Mouse (Mus musculus) heart, postnatal 36 days (tissue): ENCODE results near the gene Gadd45g. TPM values are rescaled to one million over a fixed set of nuclear protein-coding genes. Genes with fewer than 3 reads are reported as not detected.

ENCODE experiments used
- DNase-seq, 2 experiments: peaks; one replicate each; pipeline ENCODE4 v3.0.0; 2021 to 2022
- intact Hi-C: fragments of 180-260 bp; cut with DNase I; formaldehyde crosslinking; loops from one replicate; pipeline ENCODE4 v1.15.1; 2025
- total RNA-seq, 2 experiments: library from RNA; stranded (reverse); gene quantifications; 2 replicates each; pipeline ENCODE4 v1.2.3; 2021

The Gadd45g gene
- total RNA-seq, 2 experiments from 2014 or later, result 9.5 to 10.7 TPM

DNA sequence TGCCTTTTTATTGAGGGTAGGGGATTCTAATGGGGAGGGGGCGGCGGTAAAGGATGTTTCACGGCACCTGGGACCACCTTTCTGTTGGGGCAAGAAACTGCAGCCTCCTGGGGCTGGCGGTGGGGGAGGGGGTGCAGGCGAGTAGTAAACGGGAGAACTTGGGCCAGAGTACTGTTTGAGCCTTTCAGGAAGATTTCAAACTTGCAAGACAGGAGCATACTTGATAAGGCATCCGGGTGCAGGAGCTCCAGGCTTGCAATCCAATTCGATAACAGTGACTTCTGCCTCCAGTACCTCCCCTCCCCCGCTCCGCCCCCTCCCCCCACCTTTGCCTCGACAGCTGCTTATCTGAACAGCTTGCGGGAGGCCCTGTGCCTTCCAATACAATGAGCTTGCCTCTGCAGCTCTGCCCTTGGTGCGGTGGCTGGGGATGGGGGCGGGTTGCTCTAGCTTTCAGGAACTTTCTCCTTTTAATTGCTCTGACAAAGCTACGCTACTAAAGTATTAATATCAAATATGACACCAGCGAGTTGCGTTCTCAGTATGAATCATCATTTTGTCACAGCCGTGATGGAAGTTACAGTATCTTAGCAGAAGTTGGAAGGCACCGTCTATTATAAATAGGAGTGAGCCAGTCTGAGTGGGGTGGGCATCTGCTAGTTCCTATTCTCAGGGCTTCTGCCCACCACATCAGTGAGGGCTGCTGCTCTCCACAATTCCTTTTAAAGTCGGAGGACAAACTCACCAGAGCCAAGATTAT is 2.2 kb downstream of the Gadd45g start:
- intact Hi-C loops, result loop anchor here (2.0 to 5.0 kb wide), 5 partner anchors 20 to 289 kb away; no protein-coding TSS in a partner anchor
- DNase-seq, result peak in 1 of 2 experiments; percentile 63

DNA sequence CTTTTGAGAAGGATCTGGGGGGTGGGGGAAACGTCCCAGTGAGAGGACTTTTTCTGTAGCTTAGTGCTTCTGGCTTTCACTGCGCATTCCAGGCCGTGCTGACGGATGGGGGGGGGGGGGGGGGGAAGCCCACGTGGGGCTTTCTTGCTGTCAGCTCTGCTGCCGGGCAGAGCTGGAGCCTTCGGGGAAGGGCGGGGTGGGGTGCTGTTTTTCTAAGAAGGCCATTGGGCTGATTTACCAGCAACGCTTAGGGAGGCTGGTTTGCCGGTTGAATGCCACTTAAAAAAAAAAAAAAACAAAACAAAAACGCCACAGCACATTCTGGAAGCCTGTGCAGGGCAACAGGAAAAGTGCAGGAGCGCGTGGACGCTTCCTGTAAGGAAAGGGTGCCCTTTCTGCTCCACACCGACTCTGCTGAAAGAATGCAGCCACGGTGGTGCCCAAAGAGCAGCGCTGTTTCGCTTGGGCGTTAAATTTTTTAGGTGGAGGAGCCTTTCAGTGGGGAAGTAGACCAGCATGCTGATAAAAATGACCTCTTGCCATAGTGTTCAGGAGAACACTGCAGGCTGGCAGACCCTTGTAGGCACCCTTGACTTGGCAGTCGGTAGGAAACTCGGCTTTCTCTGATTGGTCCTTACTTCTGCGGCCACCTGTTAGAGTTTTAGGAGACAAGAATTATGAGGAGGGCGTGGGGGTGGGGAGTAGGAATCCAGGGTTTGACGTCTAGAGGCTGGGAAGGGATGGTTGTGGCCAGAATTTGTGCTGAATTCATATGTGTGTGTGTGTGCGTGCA is 3.0 kb downstream of the Gadd45g start:
- intact Hi-C loops, result loop anchor here (2.0 to 5.0 kb wide), 5 partner anchors 19 to 288 kb away; no protein-coding TSS in a partner anchor

DNA sequence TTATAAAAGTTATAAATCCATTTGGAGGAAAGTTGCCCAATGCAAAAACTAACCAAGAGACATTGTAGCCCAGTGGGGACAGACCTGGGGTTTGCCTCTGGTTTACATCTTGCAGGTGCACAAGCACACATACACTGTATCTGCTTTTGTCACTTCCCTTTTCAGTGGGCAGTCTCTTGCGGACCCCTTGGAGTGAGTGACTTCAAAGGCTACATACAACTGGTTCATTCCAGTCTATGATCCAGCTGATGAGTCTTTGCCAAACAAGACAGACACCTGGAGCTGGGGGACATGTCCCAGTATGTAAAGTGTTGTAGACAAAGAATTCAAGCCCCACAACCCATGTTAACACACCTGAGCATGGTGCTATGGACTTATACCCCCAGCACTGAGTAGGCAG is 4.1 kb downstream of the Gadd45g start:
- DNase-seq, result no peak
- intact Hi-C loops, result no loop called here

More for the DNA sequence above, 3.0 kb downstream of the Gadd45g start:
- peak in 1 of 2 experiments; percentile 41 for DNase-seq

DNA sequence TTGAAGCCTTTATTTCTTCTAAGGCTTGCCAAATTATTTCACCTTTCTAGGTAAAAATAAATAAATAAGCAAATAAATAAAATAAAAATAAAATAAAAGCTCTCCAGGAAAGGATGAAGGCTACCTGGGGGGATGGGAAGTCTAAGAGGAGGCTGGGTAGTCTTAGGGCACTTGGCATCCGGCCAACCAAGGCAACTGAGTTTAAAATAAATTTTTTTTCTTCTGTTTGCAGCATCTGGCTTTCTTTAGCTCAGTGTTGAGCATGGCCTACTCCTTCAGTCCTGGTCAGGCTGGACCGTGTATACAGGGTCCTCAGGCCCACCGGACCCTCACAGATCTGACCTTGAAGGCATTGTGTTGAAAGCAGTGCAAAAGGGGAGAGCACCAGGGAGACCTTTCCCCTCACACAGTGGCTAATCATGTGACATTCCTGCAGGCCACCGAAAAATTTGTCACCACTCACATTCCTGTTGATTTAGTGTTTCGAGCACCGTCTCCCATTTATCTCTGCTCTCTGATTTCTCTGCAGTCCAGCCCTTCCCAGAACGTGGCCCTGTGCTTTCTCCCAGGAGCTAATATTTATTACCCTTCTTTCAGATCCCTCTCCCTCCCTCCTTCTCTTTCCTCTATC is 6.2 kb downstream of the Gadd45g start:
- DNase-seq, result no peak
- intact Hi-C loops, result no loop called here

DNA sequence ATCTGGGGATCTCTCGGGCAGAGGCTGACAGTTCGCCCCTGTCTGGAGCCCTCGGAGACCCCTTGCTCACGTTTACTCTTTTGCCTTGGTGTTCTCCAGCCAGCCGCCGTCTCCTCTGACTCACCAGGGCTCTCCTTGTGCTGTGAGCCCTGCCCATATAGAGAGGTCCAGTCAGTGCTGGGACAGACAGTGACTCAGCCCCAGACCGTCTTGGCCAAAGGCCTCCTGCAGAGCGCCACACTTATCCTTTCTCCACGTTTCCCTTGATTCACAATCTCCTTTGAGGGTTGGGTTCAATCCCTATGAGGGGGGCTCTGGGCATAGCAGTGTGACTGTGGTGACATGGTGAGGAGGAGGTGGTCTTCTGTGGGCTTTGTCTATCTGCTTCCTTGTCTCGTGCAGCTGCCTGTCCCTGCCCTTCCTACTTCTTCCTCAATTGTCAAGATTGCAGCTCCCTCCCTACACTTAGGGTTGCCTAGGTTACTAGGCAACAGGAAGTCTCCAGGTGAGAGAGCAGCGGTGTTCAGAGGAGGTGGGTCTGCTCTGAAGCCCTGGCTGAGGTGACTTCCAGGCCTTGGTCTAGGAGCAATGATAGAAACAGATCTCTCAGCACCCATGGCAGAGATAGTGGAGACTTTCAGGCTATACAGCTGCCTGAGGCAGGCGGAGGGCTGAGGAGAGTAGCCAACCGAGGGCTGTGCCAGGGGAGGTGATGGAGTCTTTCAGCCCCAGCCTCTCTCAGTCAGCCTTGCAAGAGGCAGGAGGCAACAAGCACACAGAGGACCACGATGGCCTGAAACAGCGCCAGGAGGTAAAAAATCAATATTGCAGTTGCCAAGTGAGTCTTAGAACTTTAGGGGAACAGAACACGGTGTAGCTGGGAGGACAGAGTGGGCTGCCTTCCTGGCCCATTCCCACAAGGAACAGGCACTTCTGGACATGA is 7.1 kb downstream of the Gadd45g start:
- no peak for DNase-seq
- intact Hi-C loops, result no loop called here

DNA sequence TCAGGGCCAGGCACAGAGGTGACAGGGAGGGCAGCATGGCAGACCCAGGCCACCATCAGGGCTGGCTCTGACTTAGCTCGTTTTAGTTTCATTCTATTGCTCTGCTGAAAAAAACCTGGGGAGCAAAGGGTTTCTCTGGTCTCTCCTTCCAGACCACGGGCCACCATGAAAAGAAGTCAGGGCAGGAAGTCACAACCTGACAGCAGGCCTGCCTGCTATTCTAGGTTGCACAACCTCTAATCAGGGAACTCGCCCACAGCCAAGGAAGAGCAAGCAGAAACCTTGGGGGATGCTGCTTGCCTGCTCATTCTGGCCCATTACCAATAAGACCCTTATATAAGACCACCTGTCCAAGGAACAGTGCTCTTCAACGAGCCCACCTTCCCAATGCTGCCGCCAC is 9.1 kb downstream of the Gadd45g start:
- DNase-seq, result no peak
- intact Hi-C loops, result no loop called here

DNA sequence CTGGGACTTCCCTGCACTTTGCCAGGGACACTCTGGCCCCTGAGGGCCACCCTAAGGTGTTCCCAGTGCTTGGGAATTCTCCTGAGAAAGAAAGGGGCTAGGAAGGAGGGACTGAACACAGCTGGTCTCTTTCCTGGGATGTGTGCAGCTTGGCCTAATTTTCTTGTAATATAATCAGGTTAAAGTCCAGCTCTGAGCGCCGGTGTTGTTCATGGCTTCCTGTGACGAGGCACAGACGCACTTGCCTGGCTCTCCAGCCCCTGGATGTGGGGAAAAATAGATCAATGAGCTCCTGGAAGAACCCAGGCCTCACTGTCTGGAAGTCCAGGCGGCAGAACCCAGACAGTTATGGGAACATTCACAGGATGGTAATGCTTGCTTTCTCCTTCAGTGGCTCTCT is 10.7 kb downstream of the Gadd45g start:
- DNase-seq, result no peak
- intact Hi-C loops, result no loop called here

DNA sequence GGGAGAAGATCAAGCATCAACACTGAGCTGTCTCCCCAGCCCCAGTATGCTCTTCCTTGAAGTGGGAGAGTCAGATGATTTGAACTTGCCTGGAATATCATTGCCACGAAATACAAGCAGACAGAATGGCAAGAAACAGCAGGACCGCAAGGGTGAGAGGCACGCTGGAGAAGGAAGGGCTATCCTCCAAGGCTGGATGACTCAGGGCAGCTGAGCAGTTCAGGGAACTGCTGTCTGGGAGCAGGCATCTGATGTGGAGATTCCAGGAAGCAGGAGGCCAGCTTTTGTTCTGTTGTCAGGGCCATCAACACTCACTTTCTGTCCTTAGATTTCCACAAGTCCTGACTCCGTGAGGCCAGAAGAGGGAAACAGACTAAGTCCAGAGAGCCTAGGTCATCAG is 12.0 kb downstream of the Gadd45g start:
- DNase-seq, result no peak
- intact Hi-C loops, result no loop called here

DNA sequence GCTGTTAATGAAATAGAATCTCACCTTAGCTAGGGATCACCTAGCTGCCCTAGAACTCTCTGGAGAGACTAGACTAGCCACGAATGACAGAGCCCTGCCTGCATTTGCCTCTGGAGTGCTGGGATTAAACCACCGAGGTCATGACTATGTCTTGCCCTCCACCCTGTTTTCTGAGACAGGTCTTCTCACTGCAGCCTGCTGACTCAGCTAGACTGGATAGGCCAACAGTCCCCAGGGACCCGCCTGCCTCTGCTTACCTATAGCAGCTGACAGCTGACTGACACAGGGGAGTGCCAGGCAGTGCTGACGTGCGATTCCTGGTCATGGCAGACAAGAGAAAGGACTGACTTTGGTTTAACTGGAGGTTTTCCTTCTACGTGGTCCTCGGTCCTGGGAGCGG is 12.7 kb downstream of the Gadd45g start:
- no peak for DNase-seq
- intact Hi-C loops, result no loop called here

DNA sequence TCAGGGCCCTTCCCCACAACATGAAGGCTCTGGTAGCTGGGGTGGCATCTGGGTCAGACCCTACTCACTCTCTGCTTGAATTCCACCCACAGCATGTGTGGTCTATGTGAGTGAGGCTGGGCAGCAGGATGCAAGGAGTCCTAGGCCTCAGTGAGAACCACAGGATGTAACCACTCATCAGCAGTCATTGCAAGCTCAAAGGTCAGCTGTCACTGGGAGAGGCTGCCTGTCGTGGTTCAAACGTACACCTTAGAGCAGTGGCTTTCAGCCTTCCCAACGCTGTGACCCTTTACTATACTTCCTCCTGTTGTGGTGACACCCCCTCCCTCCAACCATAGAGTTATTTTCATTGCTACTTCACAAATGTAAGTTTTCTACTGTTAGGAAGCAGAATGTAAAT is 13.3 kb downstream of the Gadd45g start:
- intact Hi-C loops, result no loop called here
- DNase-seq, result no peak

DNA sequence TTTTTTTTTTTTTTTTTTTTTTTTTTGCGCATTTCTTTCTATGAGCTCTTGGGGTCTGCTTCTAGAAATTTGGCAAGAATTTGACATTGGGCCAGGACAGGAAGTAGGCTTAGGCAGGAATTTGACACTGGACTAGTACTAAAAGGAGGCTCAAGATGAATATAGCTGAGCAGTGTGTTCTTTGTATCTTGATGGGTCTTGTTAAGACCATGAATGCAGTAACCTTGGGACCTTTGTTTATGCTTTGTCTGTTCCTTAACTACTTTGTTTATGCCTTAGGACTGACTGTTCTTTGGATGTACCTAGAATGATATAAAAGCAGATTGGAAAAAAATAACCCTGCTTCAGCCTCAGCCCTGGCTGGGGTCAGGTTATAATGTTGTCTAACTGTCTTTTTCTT is 16.3 kb downstream of the Gadd45g start:
- intact Hi-C loops, result no loop called here

DNA sequence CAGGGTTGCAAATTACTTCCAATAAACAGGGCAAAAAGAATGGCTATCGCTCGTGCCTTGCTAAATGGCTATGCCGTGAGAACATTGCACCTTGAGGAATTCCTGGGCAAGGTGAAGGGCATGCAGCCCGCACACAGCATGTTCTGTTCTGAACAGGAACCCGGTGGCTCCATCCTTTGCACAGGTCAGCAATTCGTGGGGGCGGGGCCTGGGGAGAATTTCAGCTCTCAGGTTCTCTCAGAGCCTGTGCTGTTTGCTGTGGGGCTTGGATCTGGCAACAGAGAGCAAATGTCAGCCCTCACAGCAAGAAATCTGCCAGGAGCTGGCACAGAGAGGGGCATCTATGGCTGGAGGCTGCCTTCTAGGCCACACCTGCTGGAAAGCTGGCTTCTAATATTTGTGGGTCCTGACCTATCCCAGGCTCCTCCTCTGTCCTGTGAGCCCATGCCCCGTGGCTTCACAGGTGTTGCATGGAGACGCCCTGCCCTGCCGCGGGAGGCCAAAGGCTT is 19.7 kb downstream of the Gadd45g start:
- intact Hi-C loops, result no loop called here
- no peak for DNase-seq

More for the DNA sequence above, 16.3 kb downstream of the Gadd45g start:
- DNase-seq, result no peak

DNA sequence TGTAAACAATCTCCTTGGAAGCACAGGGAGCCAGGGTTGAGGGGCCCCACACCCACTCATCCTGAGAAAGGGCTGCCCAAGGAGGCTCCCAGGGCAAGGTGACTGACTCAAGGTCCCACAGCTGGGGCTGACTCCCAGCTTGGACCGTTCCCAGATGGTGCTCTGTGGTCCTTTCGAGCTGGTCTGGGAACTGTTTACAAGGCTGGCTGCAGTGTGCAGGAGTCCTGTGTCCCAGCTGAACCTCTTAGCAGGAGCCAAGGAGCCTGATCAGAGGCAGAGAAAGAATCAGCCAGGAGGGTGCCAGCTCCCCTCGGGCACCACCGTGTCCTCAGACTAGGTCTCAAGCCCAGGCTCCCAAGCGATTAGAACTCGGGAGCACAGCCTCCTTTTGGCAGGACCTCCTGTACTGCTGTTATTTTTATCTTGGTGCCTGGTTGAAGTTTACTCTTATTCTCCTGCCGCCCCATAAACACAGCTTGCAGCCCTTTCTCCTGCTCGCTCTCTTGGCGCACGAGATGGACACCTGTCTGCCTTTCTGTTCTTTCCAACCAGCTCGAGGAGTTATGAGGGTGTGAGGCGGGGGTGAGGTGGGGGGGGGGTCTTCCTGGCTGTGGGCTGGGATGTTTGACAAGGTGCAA is 22.1 kb downstream of the Gadd45g start:
- DNase-seq, result peak; percentile 54 to 70
- intact Hi-C loops, result loop anchor here (2.0 kb wide), 1 partner anchor 20 kb away; no protein-coding TSS in a partner anchor

DNA sequence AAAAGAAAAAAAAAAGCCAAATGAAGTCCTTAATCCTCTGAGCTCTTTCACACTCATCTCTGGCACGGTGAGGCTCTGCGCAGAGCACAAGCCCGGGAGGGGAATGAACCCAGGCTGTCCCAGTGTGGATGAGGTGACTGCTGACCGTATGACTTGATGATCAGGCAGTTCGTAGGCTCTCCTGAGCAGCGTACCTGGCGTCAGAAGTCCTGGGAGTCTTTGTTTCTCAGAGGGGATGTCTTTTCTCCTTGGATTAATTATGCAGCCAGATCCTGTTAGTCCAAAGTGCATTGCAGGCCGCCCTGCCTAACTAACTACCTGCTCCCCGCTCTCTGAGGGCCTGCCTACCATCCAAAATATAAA is 22.6 kb downstream of the Gadd45g start:
- intact Hi-C loops, result loop anchor here (2.0 kb wide), 1 partner anchor 20 kb away; no protein-coding TSS in a partner anchor
- peak in 1 of 2 experiments; percentile 29 for DNase-seq

DNA sequence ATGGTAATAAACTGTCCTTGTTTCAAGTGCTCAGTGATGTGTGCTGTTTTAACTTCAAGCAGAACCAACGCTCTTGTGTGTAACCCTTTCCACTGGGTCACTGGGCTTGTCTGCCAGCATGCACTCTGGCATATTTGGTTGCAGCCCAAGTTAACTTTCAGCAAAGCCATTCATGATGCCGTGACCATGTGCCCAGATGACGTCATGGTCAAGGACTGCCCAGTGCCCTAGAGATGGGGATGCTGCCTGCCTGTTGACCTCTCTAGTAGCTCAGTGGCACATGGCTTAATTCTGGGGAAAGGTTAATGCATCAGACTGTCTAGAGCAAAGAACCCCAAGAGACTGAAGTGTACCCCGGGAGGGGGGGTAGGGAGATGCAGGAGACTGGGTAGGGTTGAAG is 24.7 kb downstream of the Gadd45g start:
- intact Hi-C loops, result no loop called here
- DNase-seq, result peak in 1 of 2 experiments; percentile 41

DNA sequence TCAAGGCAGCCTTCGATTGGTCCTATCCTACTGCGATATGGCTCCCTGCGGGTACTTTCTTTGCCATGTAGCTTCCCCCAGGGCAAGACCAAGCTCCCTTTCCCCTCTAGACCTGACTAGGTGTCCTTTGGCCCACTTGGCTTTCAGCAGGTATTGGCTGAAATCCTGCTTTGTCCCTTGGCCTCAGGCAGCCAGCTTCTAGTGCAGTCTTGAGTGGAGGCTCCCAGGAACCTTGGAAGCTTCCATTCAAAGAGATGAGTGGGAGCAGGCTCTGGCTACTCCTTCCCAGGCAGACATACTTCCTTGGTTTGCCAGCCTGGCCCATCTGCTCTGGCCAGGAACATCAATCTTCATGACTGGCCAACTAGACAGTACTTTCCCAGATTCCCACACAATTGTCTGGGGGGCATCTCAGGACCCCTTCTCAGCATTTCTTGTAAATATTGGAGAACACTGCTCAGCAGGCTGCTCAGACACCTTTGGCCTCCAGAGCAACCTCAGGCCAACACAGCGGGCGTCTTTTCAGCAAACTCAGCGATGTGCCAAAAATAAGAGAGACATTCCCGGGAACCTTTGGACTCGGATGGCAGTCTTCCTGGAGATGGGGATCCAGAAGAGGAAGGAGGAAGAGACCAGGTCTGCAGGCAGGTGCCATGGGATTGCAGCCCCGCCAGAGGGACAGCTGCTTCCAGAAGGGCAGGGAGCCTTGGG is 25.9 kb downstream of the Gadd45g start:
- DNase-seq, result peak in 1 of 2 experiments; percentile 45
- intact Hi-C loops, result no loop called here

DNA sequence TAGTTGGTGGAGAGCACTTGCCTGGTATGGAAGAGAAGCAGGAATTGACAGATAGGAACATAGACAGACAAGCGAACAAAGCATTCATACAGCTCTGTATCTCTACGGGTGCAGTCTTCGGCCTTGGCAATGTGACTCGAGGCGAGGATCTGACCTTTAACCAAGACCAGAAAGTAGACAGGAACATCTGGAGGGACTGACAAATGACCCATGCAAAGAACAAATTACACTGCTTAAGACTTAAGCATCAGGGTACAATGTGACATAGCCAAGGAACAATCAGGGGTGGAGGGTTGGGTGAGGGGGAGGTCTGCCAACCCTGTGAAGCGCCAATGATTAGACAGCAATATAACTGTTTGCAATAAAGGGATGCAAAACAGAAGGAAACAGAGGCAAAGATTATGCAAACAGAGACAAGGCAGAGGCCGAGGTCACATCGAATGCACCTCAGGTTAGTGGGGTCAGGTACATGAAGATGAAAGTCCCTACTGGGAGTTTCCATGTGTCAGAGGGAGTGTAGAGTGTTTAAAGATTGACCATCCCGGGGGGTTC is 26.6 kb downstream of the Gadd45g start:
- intact Hi-C loops, result no loop called here

DNA sequence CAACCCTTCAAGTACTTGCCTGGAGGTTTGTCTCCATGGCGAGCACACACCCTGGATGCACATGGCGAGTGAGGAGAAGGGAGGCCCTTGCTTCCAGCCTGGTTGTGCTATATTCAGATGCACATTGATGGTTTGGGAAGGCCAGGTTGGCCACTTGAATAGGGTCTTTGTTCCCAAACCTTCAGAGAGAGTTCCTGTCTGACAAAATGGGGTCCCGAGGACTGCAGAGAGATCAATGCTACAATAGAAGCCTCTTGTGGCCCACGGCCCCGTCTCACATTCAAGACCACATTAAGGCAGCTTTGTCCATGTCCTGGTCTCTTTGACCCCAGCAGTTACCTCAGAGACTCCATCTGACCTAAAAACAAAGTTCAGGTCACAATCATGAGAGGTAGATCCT is 27.3 kb downstream of the Gadd45g start:
- intact Hi-C loops, result no loop called here
- no peak for DNase-seq

More for the DNA sequence above, 26.6 kb downstream of the Gadd45g start:
- no peak for DNase-seq
